Mouse (Mus musculus): ENCODE measurements around the gene Slc48a1.

The Slc48a1 gene

DNA sequence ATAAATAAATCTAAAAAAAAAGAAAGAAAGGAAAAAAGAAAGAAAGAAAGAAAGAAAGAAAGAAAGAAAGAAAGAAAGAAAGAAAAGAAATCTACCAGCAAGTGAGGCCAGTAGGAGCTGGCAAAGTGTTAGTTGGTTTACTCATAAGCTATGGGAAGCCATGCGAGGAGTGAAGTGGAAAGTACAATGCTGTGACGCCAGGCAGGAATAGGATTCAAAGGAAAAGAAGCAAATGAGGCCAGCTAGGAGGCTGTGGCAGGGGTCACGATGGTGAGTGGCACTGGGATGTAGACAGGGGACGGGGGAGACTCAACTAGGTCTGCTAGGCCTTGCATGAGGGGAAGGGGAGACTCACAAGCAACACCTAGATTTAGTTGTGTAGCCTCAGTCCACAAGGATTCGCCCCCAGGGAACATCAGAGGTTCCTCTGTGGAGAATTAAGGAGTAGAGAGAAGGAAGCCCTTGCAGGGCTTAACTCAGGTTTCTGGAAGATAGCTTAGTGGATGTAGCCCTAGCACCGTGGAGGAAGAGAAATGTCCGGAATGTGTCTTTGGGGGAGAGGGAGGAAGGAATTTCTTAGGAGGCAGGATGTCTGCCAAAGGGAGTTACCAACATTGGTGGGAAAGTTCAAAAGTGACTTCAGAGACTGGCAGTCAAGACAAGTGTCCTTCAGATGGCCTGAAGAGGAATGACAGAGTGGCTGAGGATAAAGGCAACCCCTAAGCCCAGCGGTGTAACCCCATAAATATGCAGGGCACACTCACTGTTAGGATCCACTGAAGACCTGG lies at the start of gene Slc48a1:
Gene Slc48a1, plus strand, starts transcription at position 210 of the 788 bp plus-strand sequence.
- DNase-seq (ENCODE audit: low spot score in 2 of 2), result no peak

DNA sequence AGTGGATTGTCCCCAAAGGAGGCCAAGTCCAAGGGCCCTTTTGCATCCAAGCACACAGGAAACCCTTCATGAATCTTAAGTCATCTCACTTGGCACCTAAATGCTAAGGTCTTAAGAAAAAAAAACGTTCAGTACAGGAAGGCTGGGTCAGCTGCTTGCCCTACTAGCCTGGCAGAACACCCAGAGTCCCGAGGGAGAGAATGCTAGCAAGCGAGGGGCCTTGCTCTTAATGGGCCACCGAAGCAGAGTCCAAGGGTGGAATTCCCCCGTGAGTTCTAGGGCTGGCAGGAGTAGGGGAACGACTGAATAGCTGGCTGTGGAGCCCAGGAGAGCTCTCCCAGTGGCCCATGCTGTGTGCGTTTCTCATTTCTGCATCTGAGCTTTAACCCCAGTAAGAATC lies 49.5 kb upstream of the Slc48a1 start:
- peak in 1 of 2 experiments; percentile 22 for DNase-seq (ENCODE audit: low spot score in 2 of 2)

DNA sequence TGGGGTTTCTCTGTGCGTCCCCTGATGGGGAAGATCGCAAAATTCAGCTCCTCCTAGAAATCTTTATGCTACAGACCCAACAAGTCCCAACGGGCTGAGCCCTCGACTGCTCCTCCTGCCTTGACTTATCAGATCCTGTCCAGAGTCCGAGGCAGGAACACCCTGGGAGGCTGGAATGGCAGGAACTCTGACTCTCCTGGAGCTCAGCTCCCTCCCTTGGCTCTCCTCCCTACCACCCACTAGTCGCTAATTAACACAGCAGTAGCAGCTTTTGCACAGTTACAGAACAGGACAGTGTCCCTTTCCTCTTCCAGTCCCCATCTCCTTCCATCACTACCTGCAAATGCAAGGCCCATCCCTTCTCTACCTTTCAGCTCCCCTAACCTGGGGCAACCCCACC lies 48.0 kb upstream of the Slc48a1 start:
- DNase-seq (ENCODE audit: low spot score in 2 of 2), result no peak

DNA sequence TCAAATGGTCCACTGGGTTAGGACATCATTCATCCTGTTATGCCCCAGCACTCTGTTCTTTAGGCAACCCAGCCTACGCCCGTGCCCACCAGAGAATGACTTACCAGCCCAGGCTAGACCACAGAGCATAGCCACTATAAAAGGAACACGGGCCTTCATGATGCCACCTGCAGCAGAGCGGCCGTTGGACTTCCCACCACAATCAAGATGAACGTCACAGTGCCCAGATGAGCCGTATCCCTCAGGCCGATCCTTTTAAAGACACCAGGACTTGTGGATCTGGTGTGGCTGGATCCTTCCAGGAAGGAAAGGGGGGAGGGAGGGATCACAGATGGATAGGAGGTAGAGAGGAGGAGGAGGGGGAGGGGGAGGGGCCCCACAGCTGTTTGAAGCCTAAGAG lies 47.2 kb upstream of the Slc48a1 start, which contains the start of gene Endou:
Gene Endou, minus strand, starts transcription at position 229 of the 400 bp plus-strand sequence.
- DNase-seq (ENCODE audit: low spot score in 2 of 2), result no peak

DNA sequence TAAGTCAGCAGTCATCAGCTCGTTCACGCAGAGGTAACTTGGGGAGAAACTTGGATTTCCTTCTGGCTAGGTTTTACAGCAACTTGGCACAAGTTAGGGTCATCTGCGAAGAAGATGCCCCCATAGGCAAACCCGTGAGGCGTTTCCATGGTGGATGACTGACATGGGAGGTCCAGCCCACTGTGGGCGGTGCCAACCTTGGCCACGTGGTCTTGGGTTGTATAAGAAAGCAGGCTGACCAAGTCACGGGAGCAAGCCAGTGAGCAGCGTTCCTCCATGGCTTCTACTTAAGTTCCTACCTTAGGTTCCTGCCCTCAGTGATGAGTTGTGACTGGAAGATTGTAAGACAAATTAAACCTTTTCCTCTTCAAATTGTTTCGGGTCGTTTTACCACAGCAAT lies 46.3 kb upstream of the Slc48a1 start:
- no peak for DNase-seq (ENCODE audit: low spot score in 2 of 2)

DNA sequence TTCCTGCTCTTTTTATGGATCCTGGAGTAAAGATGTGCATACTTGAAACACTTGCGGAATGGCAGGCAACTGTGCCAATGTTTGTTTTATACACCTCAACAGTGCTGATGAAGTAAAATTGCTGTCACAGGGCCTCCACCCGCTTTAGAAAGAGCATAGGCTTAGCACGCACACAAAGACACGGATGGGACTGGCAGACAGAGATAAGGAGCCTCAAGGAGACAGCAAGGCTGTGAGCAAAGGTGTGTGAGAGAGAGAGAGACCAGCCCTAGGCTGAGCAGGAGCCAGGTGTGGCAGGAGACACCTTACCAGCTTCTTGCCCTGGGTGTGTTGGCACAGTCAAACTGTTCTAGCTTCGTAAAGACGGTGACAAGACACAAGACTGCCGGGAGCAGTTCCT lies 39.4 kb upstream of the Slc48a1 start:
- DNase-seq (ENCODE audit: low spot score in 2 of 2), result no peak

DNA sequence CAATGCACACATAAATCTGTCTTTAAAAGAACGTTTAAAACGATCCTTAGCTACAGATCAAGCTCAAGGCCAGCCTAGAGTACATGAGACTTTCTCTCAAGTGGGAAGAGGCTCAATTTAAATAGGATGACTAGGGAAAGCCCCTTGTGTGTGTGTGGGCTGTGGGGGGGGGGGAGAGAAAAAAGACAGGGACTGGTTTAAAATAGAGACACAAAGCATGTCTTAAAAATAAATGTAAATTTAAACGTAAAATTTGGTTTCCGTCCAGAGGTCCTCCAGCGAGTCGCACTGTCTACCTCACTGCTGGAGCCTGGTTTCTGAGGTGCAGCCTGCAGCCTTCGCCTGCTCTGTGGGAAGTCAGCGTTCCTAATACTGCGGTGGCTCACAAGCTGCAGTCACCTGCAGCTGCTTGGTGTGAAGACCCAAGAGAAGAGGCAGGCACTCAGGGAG lies 38.0 kb upstream of the Slc48a1 start:
- no peak for DNase-seq (ENCODE audit: low spot score in 2 of 2)

DNA sequence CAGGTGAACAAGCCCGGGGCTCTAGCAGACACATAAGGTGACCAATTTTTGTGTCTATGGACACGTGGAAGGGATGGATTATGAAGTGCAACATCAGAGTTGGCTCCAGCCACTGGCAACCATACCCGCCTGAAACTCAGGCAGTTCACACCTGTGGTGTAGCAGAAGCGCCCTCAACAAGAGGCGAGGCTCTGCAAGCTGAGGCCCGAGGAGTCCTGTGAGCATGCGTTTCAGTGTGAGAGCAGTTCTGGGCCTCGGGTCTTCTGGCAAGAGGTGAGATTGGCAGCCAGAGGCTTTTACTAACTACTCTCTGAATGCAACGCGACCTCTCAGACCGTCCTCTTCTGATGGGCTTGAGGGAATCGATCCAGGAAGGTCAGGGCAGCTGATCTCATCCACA lies 36.7 kb upstream of the Slc48a1 start:
- DNase-seq (ENCODE audit: low spot score in 2 of 2), result no peak

DNA sequence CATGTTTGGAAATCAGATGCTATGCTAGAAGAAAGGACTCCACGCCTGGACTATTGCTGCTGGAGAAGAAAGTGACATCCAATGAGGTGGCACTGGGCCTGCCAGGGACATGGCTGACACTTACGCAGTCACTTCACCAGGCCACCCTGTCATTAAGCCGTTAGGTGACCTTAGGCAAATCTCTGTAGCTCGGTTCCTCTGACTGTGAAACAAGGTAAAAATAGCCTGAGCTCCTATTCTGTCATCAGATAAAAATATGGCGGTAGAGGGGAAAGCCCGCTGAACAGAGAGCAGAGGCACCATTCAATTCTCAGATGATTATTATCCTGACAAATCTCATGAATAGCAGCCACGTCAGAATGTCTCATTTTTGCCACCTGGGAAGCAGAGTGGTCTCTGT lies 36.2 kb upstream of the Slc48a1 start:
- DNase-seq (ENCODE audit: low spot score in 2 of 2), result no peak

DNA sequence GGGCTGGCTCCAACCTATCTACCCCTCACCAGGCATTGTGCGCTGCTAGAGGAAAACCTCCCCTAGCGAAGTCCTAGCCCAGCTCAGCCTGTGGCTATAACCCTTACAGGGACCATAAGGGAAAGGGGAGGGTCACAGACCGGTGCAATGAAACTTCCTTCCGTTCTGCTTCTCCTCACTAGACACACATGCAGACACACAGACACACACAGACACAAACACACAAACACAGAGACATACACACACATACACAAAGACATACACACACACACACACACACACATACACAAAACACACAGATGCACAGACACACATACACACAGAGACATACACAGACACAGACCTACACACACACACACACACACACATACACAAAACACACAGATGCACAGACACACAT lies 35.7 kb upstream of the Slc48a1 start:
- no peak for DNase-seq (ENCODE audit: low spot score in 2 of 2)

DNA sequence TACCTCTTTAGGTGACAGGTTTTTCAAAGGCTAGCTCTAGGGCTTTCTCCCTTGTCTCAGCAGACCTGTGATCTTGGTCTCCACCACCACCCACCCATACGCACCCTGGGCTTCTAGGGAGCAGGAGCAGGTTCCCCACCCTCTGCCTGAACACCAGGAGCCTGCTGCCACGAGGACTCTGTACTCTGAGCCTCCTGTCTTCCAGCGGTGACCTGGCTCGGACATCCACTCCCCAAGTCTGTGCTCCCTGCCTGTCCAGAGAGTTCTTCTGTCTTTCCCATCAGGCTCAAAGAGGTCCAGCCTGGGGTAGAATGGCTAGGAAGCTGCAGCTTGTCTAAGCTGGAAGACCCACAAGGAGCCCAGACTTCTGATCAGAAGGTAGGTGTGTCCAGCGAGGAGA lies 35.1 kb upstream of the Slc48a1 start:
- DNase-seq (ENCODE audit: low spot score in 2 of 2), result no peak

DNA sequence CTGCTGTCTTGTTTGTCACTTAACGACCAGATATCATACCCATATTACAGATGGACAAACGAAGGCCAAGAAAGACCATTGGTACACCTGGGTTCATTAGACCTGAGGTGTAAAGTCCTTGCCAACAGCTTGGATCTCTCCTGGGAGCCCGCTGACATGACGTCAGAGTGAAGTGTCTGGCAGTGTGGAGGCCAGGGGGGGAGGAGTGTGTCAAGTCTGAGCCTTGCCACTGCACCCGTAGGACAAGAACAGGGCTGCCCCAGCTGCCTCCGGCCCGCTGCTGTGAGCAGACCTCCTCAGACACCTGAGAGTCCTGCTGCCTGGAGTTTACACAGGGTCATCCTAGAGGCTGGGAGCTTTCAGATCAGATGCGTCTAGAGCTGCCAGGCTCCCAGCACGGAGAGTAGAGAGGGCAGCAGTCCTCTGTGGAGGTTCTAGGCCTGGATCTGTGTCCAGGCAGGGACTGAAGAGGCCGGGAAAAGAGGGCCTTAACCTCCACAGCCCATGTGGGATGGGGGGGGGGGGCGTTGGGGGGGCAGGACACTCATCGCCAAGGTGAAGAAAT lies 34.3 kb upstream of the Slc48a1 start:
- no peak for DNase-seq (ENCODE audit: low spot score in 2 of 2)

DNA sequence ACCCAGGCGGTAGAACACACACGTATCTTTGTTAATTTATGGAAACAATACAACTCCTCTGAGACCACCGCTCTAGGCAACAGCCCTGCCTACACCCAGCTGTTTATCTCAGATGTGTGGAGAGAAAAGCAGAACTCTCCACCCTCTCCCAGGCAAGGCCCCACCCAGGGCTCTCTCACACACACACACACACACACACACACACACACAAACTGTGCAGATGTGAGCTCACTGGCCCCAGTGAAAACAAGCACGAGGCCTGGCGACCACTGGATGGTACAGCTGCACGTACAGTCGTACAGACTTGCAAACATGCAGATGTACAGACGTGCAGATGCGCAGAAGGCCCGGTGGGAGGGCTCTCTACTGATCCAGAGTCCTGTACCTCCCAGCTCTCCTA lies 33.4 kb upstream of the Slc48a1 start:
- DNase-seq (ENCODE audit: low spot score in 2 of 2), result no peak

DNA sequence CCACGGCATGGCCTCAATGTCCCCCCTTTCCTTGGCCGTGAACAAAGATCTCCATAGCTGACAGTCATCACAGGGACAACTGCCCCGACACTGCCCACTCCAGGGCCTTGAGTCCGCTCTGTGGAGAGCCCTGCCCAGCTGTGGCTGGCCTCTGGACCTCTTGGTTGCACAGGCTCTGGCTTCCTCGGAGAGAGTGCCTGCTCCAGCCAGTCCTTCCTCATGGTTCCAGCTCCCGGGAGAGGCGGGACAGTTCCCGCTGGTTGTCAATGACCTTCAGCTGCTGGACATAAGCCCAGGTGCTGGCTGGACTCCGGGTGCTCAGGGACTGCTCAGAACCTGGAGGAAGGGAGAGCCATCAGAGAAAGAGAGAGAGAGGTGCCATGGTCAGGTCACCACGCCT lies 33.0 kb upstream of the Slc48a1 start:
- DNase-seq (ENCODE audit: low spot score in 2 of 2), result no peak

DNA sequence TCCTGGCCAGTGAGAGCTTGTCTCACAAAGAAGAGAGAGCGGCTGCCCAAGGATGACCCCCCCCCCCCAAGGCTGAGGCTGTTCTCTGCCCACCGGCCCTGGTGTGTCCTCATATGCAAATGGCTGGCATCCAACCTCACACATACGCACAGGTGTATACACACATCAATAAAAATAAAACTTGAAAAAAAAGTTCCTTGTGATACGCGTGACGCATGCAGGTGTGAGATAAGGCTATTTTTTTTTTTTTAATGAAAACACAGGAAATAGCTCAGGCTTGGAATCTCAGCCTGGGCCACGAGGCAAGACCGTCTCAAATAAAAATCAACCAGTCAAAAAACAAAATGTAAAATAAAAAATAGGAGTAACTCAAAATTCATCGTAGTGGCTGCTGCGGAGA lies 32.0 kb upstream of the Slc48a1 start:
- DNase-seq (ENCODE audit: low spot score in 2 of 2), result no peak

DNA sequence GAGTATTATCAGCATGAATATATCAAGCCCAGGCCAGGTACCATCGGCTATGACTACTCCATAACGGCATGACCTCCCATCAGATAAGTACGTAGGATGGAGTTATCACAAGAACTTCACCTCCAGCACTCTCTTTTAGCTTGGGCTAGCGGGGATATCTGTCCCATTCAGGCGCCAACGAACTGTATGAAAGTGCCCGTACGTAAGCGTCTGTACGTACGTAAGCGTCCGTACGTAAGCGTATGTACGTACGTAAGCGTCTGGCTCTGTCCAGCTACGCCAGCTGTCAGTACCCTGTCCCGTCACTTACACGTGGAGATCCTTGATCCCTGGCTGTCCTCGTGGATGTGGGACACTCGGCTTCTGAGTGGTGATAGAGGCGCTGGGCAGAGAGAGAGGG lies 31.6 kb upstream of the Slc48a1 start:
- no peak for DNase-seq (ENCODE audit: low spot score in 2 of 2)

DNA sequence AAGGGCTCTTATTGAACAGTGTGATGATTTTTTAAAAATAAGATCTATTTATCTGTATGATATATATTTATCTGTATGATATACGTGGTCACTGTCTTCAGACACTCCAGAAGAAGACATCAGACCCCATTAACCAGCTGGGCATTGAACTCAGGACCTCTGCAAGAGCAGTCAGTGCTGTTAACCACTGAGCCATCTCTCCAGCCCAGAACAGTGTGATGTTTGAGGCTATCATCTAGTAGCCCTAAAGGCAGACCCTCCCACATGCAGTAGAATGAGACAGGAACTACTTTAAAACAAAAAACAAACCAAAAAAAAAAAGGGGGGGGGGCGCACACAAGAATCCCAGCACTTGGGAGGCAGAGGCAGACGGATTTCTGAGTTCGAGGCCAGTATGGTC lies 30.8 kb upstream of the Slc48a1 start:
- DNase-seq (ENCODE audit: low spot score in 2 of 2), result no peak

DNA sequence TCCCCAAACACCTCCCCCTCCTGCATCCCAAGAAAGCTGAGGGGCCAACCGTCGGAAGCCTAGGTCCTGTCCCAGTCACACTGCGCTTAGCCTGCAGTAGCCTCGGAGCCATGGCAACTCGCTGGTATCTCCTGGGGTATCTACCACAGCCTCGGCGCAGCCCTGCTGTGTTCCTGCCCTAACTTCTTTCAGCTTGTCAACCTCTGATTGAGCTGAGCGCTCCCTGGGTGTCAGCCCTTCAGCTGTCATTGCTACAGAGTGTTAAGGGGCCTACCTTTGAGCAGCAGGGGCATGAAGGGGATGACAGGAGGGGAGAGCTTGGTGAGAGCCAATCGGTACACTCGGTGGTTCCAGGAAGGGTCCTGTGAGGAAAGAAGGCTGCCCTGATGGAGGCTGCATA lies 30.0 kb upstream of the Slc48a1 start:
- no peak for DNase-seq (ENCODE audit: low spot score in 2 of 2)

DNA sequence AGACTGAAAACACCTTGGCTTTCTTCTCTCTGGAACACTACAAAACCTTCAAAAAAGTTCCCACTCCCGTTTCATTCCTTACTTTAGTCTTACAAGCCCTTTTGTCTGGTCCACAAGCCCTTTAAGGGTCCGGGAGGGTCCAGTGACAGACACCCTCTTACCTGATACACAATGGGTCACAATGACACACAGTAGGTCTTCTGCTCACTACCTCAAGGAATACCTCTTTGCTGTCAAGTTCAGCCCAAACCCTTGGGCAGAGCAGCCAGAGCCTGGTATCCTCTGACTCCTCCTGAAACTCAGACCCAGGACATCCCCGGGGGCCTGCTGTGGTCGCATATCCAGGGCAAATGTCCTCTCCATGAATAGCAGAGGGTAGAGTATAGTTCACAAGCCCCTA lies 29.4 kb upstream of the Slc48a1 start:
- DNase-seq (ENCODE audit: low spot score in 2 of 2), result no peak

DNA sequence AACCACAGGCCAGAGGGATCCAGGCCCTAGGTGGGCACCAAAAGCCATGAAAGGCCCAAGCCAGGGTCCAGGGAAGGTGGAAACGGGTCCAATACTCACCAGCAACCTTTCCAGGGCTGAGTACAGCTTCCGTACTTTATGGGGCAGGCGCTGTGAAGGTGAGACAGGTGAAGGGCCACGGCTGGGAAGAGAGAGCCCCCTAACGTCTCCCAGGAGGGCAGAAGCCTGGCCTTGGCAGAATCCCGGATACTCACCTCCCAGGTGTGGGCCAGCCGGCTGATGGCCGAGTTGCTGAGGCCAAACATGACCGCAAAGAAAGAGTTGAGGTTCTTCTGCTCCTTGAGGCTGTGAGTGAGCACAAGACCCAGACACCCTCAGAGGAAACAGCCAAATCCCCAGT lies 28.9 kb upstream of the Slc48a1 start:
- no peak for DNase-seq (ENCODE audit: low spot score in 2 of 2)

DNA sequence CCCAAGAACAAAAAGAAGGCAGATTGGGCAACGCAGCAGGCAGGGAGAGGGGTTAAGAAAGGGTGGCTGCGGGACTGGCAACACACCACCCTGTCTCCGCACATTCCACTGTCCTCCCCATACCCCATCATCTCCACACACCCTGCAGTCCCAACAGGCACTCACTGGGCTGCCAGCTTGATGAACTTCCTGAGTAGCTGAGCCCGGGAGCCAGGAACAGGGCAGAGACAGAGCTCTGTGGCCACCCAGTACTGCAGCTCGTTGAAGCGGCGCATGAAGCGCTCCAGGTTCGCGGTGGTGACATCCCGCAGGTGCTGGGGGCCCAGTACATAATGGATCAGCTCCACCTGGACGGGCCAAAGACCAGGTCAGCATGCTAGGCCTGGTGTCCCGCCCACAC lies 28.5 kb upstream of the Slc48a1 start:
- DNase-seq (ENCODE audit: low spot score in 2 of 2), result no peak

DNA sequence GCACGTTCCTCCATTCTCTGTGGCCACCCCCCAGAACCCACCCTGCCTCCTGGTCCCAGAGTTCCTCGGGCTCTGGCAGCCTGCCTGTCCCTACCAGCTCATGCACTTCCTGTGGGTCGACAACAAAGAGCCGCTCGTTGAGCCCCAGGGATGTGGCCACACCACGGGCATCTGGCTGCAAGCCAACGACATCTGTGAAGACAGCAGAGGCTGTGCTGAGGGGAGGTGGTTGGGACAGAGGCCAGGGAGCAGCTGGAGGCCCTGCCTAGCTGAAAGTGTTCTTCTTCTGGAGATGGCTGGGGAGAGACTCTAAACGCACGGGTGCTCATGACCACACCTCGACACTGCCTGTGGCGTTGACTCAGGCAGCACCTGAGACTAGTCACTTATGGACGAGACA lies 27.6 kb upstream of the Slc48a1 start:
- peak; percentile 67 to 75 for DNase-seq (ENCODE audit: low spot score in 2 of 2)

DNA sequence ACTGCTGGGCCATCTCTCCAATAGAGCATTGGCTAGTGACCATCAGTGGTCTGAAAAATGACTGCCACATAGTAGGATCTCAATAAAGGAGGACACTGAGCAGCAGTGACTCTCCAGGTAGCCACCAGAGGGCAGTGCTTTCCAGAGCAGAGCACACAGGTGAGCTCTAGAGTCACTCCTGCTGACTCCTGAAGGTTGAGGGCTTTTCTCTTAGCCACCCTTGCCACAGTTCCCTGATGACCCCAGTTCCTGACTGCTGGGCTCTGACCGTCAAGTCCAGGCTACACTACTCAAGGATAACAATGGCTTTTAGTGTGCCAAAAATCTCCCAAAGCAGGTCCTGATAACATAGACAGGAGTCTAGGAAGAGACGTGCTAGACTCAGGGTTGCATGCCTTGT lies 26.6 kb upstream of the Slc48a1 start:
- DNase-seq (ENCODE audit: low spot score in 2 of 2), result no peak

DNA sequence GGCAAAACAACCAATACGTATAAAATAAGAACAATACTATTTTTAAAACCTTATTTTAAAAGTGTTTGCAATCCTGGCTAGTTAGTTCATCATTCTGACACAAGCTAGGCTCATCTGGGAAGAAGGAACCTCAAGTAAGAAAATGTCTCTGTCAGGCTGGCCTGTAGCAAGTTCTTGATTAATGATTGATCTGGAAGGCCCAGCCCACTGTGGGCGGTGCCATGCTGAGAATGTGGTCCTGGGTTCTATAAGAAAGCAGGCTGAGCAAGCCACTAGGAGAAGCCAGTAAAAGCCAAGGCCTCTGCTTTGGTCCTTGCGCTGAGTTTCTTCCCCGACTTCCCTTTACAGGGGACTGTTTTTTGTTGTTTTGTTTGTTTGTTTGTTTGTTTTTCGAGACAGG lies 25.8 kb upstream of the Slc48a1 start:
- DNase-seq (ENCODE audit: low spot score in 2 of 2), result no peak

Data from right cerebral cortex, adult 2 months (tissue).